Mouse (Mus musculus) 3T3-L1 (cell line): ENCODE data around the gene Bcor.

ENCODE experiments used
- DNase-seq: peaks from one replicate; pipeline ENCODE4 v3.0.0-alpha.2; 2015; ENCODE audit warnings: low read depth, low spot score

Gene Bcor

GRCm38 (mm10) chrX:12005181-12006030, 154.7 kb downstream of the Bcor start:
- peak; percentile 87 for DNase-seq

DNA sequence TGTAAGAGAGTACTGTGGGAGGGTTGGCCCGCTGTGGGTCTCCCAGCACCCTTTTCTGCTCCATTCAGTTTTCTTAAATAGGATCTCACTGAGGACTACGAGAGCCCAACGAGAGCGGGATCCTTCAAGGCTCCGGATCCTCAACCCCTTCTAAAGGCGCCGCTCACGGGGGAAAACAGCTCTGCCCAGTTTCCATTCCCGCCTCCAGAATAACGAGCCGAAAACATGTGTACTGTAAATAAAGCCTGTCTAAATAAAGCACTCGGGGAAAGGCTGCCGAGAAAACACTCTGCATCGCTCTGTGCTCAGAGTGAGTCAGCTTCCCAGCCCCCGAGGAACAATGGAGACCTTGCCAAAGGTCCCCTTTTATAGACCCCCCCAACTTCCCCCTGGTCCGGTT, 155.7 kb downstream of the Bcor start:
- no peak for DNase-seq

GRCm38 (mm10) chrX:12003947-12004346, 156.2 kb downstream of the Bcor start:
- no peak for DNase-seq

- DNase-seq: no peak
Observed at GRCm38 (mm10) chrX:12003539-12003938, 156.6 kb downstream of the Bcor start.

GRCm38 (mm10) chrX:12003106-12003505, 157.0 kb downstream of the Bcor start:
- no peak for DNase-seq

DNA sequence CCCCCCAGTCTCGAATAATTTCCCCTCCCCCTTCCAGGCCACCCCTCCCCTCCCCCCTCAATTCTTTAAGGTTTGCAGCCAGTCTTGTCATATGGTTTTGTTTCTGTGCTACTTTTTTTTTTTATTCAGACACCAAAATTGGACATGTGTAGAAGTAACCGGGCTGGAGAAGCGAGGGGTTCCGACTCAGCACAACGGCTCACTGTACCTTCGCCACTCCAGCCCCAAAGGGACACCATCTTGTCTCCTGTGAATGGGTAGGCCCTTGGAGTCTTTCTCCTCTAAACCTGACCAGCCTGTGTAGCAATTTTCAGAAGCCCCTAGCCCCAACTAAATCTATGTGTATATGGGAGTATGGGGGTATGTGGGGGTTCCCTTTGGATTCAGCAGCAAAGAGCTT, 157.6 kb downstream of the Bcor start:
- DNase-seq: no peak

- DNase-seq: no peak
Observed at GRCm38 (mm10) chrX:12001969-12002368, 158.2 kb downstream of the Bcor start.

- DNase-seq: no peak
Observed at GRCm38 (mm10) chrX:12001336-12001735, 158.8 kb downstream of the Bcor start.

DNA sequence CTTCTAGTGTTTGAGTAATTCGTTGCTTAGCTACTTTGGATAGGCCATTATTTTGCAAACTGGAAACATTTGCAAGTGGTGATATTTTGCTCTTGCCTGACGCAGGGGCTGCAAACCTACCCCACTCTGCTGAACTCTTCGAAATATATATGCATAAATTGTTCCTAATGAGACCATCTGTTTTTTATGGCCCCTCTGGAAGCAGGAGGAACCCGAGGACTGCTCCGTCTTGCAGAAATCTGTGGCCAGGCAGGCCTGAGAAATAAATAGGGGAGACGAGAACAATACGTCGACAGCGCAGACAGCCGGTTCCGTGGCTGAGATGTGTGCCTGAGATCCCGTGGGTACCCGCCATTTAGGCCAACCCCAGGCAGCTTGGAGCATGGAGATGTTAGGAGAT, 159.5 kb downstream of the Bcor start:
- DNase-seq: no peak

DNA sequence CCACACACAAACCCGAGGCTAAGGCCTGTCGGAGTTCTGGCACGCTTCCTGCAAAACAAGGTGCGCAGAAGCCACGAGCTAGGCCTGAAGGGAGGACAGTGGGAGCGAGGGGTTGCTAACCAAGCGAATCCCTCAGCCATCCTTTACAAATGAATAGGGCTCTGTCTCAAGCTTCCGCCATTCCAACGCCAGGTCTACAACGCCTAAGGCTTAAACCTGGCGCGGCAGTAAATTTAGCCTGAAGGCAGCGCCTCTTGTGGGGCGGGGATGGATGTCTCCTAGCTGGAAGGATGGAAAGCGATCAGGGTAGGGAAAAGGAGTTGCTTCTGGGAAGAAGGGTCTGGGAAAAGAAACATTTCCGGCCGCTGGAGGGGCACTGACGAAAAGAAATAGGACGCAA, 160.2 kb downstream of the Bcor start:
- no peak for DNase-seq

- DNase-seq: no peak
Observed at GRCm38 (mm10) chrX:11998934-11999336, 161.2 kb downstream of the Bcor start.

DNA sequence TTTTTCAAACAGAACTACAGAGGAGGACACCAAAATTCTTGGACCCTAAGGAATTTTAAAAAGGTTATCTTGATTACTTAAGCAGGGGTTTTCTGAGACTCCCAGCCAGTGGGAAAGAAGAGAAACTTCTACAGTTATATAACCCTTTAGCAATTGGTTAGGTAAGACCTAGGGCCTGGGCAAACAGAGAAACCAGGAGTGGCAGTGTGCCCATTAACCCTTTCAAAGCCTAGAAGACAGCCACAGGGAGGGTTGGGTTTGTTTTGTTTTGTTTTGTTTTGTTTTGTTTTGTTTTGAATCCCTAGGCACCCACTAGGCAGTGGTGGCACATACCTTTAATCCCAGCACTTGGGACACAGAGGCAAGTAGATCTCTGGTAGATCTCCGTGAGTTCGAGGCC, 163.3 kb downstream of the Bcor start:
- DNase-seq: no peak

DNA sequence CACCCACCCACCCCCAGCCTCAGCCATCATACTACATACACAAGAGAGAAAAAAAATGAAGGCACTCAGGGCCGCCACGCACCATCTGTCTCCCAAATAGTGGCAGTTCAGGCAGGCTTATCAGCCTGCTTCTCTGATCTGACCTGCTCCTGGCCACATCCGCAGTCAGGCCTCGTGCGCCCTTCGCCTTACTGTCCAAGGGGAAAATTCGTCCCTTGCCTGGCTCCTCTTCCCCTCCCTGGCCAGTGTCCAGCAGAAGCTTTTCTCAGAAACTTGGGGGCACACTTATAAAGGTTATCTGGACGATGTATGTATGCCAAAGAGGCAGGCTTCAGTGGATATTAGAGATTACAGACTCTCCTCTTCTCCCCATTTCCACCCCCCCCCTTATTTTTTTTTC, 163.7 kb downstream of the Bcor start:
- DNase-seq: no peak

GRCm38 (mm10) chrX:11993641-11994419, 166.3 kb downstream of the Bcor start:
- DNase-seq: no peak

DNA sequence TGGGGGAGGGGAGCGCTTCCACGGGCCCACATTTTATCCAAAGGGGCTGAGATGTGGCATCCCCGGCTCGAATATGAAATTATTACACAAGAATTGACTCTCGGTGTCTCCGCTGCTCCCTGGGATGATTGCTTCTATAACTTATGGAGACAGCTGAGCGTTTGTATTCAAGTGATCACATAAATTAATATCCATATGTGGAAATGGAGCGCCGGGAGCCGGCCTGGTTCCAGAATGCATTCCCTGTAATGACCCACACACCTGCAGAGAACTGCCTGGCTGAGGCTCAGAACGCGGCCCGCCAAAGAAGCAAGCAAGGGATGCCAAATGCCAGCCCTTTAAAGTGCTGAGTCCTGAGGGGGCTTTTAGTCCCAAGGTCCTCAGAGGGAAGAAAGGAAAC, 170.7 kb downstream of the Bcor start:
- no peak for DNase-seq

- DNase-seq: peak; percentile 21
Observed at GRCm38 (mm10) chrX:11988191-11988896, 171.8 kb downstream of the Bcor start.

GRCm38 (mm10) chrX:11987602-11988001, 172.6 kb downstream of the Bcor start:
- no peak for DNase-seq
